Mouse (Mus musculus) ES-Bruce4 (cell line): Measurements from ENCODE around the gene Dlgap1.

Experiments
- CTCF ChIP-seq: IDR thresholded peaks from one replicate; pipeline ENCODE4 v1.8.1; 2011; ENCODE audit warnings: low read depth, low read length
- POLR2A ChIP-seq: IDR thresholded peaks from one replicate; pipeline ENCODE4 v1.8.1; 2011; ENCODE audit warnings: low read length; ENCODE audit not compliant: insufficient read depth

- TF ChIP-seq POLR2A (no peak), CTCF (no peak)
These were observed 863.7 kb downstream of the Dlgap1 start for GRCm38 (mm10) chr17:70832544-70832943.
